Mouse (Mus musculus) gastrocnemius, postnatal 10 days (tissue): Measurements from ENCODE around the gene Arpc4. TPM values are rescaled to one million over a fixed set of nuclear protein-coding genes. Genes with fewer than 3 reads are reported as not detected.
A peak's percentile ranks its signal among the peaks of the same experiment; 100 is the strongest.

ENCODE experiments used
- DNase-seq: peaks from one replicate; pipeline ENCODE4 v3.0.0; 2021; ENCODE audit warnings: mixed read lengths
- total RNA-seq, 2 experiments: library from RNA; stranded (reverse); gene quantifications; 2 replicates each; pipeline ENCODE4 v1.2.3; 2021

Arpc4 gene
- total RNA-seq, 2 experiments from 2014 or later = 86.3 to 94.5 TPM

DNA sequence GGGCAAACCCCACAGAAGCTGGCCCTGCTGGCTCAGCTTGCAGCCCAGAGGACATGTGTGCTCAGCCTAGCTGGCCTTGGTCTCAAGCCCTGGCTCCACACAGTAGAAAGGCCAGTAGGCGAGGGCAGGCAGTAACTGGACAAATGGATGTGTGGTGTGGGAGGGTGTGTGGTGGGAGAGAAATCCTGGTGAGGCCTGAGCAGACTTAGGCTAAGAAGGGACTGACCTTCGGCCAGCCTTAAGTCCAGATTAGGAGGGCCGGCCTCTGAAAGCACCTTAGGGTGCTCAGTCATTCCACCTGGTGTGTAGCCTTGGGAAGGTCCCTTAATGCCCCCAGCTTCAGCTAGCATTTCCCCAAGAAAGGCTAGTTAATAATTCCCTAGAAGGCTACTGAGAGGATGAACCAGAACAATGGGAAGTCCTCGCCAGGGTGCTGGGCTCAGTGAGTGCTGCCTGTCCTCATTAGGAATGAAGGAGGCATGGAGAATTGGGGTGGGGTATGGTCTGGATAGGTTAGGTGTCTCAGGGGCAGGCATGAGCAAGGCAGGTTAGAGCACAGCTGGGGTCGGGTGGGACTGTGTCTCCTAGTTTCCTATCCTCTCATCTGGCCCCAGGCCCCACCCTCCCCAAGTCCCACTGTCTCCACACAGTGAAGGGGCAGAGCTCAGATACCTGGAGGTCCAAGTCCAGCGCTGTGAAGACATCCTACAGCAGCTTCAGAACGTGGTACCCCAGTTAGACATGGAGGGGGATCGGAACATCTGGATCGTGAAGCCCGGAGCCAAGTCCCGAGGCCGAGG, 26.9 kb downstream of the Arpc4 start:
- DNase-seq = no peak

DNA sequence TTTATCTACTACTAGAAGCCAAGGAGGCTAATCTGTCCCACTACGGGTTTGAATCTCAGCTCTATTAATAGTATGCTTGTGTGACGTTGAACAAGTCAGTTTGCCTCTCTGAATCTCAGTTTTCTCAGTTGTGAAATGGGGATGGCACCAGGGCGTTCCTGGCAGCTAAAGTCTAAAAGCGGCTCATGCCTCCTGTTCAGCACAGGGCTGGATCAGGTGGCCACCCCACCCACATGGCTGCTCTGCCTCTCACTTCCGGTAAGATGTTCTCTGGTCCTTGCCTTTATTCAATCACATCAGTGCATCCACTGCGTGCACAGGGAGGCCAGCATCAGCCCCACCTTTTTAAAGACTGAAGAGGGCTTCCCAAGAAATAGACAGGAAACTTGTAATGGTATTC, 27.6 kb downstream of the Arpc4 start:
- DNase-seq = no peak

DNA sequence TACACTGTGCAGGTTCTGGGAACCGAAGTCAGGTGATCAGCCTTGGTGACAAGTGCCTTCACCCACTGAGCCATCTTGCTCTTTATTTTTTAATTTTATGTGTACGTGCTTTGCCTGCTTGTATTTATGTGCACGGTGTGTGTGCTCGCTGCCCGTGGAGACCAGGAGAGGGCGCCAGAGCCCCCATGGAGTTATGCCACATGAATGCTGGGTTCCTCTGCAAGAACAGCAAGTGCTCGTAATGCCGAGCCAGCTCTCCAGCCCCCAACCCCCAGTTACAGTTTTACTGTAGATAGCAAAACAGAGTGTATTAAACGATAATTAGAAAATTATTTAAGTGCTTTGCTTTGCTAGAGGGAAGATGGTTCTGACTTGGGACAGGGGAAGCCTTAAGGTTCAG, 28.8 kb downstream of the Arpc4 start:
- no peak for DNase-seq

DNA sequence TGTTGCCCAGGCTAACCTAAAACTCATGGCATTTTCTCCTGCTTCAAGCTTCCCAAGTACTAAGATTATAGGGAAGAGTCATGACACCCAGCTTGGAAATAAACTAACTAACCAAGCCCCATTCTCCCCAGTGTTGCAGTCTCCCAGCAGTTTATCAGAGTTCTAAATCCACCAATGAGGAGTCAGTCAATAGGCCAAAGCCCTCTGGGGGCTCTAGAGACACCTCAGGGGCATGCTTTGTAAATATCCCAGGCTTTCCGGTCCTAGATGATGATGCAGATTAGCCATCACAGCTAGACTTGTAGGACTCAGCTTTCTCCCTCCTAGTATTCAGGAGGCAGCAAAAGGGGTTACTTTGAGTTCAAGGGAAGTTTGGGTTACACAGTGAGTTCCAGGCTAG, 32.1 kb downstream of the Arpc4 start:
- DNase-seq = no peak

DNA sequence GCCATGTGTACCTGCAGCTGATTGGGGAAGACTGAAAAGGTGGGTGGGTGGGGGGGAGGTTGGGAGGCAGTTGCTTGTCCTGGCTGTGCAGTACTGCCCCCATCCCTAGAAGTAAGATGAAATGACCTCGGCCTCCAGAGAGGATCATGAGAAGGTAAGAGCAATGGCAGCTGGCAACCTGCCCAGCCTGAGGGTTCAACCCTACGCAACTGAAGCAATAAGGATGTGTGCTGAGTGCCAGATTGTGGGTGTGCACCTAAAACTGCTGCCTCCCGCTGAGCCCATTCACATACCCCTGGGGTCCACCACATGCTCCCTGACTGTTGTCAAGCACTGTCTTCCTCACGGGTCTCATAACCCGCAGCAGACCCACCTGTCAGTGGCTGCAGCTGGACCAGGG, 38.5 kb downstream of the Arpc4 start:
- DNase-seq = no peak

DNA sequence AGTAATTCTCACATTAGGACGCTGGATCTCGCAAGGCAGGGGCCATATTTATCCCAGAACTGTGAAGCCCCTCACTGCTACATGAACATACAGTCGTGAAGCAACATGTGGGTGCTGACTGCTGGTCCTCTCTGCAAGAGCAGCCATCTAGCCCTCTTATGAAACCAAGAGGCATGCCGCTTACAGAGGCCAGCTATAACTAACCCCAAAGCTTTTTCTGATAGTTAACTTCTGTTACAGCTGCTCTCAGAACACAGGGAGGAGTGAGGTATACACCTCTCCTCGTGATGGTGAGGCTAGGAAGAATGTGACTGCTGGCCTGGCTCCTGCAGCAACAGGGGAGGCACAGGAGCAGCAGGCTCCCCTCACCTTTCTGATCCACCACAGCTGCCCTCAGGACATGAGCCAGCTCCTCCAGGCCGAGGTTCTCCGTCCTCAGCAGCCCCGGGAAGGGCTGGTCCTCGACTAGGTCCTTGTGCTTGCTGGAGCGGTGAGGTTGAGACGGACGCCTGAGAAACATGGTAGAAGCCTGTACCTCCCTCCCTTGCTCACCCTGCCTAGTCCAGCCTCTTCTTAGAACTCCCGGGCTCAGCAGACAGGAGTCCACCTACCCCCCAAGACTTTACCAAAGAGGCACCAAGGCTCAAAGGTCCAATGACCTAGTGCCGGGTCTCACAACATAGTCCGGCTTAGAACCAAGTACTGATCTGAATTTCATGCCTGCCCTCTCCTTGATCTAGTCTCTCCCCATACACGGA, 40.7 kb downstream of the Arpc4 start:
- peak; percentile 31 for DNase-seq

DNA sequence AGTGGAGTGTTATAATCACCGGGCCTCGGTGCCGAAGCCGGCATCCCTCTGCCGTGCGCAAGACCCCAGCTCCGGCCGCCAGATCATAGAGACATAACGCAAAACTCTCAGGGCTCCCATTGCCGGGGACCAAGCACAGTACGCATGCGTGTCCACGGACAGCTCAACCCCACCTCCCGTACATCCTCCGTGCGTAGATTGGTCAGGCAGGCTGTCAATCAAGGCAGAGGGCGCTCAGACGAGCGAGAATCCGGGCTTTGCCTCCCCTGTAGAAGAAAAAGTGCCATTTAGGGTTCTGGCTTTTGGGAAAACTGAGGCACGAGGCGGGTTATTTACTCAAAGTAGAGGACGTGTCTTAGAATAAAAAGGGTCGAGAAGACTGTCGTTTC, 41.3 kb downstream of the Arpc4 start, which contains the start of gene Rpusd3:
Gene Rpusd3, minus strand, starts transcription at position 142 of the 389 bp plus-strand sequence.
- peak; percentile 100 for DNase-seq

DNA sequence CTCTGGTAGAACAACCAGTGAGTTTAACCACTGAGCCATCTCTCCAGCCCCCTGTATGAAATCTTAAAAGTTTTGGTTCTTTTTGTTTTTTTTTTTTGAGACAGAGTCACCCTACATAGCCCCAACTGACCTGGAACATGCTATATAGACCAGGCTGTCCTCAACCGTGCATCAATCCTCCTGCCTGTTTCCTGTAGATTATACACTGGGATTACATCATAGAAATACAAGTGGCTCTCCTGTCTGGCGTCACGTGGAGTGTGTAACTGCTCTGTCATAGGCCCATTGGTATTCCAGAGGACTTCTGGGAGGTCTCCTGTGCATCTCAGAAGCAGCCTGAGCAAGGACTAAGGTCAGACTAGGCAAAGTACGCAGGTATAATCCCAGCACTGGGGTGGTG, 45.1 kb downstream of the Arpc4 start:
- DNase-seq = no peak

DNA sequence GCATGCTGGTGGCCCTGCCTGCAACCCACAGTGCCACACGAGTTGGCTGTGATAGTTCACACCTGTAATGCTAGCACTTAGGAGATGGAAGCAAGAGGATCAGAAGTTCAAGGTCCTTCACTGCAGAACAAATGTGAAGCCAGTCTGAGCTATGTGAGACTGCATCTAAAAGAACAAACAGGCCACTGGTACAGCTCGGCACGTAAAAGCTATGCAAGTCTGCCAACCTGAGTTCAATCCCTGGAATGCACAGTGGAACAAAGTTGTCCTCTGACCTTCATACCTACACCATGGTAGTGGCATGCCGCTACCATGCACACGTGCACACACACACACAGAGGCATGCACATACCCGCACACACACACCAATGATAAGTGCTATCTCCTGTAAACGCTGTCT, 46.3 kb downstream of the Arpc4 start:
- DNase-seq = no peak

DNA sequence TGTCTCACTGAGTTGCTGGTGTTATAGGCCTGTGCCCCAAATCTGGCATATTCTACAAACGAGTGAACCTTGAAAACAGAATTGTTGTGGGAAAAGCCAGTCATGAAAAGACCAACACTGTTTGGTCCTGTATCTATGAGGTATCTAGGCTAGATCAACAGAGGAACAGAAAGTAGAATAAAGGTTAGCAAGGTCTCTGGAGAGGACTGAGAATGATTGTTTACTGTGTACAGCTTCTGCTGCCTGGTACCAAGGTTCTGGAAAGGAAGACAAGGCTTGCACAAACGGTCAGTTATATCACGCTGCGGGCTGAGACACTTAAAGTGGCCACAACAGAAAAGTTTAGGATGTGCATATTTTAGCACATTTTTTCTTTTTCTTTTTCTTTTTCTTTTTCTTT, 48.8 kb downstream of the Arpc4 start:
- no peak for DNase-seq

DNA sequence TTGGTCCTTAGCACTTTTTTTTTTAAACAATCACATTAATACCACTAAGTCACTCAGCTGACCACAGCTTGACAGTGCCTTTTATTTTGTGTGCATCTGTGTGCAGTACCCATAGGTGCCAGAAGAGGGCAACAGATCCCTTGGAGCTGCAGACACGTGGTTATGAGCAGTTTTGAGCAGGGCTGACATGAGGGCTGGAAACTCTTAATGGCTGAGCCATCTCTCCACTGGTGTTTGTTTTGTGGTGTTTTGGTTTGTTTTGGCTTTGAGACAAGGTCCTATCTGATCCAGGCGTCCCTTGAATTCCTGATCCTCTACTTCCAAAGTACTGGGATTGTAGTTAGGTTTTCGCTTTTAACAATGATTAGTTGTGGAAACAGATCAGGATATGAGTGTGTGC, 49.5 kb downstream of the Arpc4 start:
- DNase-seq = peak; percentile 45

DNA sequence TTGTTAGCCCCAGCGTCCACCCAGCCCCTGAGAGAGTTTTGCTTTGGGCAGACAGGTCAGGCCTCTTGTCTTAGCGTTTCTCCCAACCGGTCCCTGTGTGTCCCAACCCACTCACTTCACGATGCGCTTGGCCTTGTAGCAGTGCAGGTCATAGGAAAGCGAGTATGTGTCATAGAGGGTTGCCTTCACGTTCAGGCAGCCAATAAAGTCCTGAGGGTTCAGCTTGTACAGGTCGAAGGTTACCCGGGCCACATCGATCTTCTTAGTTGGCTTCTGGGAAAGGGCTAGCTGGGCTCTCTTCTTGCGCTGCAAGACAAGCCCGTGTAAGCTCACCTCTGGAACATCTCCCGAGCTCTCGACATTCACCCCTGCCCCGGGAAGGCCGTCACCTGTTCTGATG, 50.1 kb downstream of the Arpc4 start:
- DNase-seq = no peak

DNA sequence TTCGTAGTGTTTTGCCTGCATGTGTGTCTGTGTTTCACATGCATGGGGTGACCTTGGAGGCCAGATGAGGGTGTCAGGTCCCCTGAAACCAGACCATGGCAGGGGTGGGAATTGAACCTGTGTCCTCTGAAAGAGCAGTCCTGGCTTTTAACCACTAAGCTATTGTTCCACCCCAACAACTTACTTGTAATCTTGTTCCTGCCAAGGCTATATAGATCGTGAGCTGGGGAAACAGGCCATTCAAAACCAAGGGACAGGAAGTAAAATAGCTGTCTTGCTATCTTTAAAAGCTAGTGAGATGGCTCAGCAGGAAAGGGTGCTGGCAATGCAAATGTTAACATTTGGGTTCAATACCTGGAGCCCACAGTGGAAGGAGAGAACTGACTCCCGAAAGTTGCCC, 52.0 kb downstream of the Arpc4 start:
- no peak for DNase-seq

DNA sequence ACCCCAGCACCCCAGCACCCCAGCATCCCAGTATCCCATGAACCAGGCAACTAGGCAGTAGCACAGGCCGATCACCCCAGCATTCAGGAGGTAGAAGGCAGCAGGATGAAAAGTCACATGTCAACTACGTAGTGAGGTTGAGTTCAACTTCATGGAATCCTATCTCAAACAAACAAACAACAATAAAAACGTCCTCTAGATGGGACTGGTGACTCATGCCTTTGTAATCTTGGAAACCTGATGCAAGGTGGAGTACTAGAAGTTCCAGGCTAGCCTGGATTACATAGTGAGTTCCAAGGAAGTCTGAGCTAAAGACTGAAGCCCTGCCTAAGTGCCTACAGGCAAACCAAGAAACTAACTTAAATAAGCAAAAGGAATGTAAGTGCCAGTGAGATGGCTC, 52.9 kb downstream of the Arpc4 start:
- no peak for DNase-seq

DNA sequence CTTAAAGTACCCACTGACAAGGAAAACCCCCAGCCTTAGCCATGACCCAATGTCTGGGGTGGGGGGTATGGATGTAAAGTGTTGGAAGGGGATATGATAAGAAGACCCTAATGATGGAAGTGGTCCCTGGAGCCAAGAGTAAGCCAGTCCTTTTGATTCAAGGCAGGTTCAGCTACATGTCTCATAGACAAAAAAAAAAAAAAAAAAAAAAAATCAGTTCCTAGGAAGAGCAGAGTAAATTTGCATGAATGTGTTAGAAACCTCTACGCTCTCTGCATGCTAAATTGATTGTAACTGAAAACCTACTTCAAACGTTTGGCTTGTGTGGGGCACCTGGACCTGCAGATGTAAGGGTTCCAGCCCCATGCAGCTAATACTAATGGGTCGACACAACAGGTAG, 53.9 kb downstream of the Arpc4 start:
- DNase-seq = no peak

DNA sequence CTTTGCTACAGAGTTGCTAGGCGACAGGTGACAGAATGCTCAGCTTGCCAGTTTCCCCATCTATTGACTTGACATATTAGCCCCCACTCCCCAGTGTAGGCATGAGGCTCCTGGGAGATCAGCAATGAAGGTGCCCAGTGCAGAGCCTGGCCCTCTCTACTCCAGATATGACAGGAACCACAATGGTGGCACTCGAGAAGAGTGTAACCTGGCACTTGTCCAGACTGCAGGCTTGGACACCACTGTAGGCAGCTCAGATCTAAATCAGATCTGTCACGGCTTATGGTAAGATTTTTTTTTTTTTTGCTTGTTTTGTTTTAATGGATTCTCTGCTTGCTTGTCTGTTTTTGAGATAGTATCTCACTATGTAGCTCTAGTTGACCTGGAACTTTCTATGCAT, 55.7 kb downstream of the Arpc4 start:
- no peak for DNase-seq

DNA sequence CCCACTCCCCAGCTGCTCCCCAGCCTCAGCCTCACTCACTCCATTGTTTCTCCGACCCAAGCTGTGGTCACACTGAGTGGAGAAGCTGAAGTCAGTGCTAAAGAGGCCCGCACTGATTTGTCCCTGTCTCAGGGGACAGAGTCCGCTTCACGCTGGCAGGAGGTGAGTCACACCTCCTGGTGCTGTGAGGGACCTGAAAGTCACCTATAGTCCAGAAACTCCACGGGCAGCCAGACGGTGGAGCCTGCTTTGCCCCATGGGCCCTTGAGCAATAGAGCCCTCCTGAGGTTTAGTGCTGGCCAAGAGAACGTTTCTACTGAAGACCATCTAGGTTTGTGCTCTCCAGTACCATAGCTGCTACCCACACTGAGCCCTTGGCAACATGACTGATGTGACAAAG, 56.8 kb downstream of the Arpc4 start:
- no peak for DNase-seq

DNA sequence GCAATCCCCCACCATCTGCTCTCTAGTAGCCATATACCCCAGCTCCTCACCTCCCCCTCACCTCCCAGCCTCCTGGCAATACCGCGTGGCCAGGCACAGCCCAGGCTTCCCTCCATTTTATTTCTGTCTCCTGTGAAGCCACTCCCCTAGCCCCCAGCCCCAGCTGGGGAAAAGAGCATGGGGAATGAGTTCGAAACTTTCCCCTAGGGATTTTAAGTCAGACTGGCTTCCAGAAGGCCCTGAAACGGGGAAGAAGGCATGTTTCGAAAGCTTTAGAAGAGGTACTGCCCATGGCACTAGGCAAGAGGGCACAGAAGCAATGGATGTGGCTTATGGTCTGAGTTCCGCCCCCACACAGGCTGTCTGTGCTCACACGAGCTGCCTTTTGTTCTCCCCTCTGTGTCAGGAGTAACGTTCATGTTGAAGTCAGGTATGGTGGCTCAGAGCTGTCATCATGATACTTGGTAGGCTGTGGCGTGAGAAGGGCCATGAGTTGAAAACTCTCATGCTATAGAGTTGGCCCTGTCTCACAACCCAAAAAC, 57.8 kb downstream of the Arpc4 start, which contains the start of gene Cidec:
Gene Cidec, minus strand, starts transcription at position 97 of the 542 bp plus-strand sequence.
- no peak for DNase-seq

DNA sequence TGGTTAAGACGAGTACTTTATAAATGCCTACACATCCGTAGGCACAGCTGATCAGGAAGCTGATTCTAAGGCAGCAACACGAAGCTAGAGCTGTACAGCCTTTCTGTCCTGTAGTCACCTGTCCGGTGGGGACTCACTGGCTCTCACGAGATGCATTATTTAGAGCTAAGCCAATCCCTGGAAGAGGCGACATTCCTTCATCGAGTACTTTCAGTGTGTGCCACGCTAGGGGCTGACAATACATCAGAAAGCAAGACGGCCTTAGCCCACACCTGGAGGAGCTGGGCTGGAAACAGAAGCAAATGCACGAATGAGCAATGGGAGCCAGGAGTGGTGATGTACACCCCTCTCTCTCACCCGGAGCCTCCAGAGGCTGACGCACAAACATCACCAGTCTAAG, 59.2 kb downstream of the Arpc4 start:
- DNase-seq = no peak

DNA sequence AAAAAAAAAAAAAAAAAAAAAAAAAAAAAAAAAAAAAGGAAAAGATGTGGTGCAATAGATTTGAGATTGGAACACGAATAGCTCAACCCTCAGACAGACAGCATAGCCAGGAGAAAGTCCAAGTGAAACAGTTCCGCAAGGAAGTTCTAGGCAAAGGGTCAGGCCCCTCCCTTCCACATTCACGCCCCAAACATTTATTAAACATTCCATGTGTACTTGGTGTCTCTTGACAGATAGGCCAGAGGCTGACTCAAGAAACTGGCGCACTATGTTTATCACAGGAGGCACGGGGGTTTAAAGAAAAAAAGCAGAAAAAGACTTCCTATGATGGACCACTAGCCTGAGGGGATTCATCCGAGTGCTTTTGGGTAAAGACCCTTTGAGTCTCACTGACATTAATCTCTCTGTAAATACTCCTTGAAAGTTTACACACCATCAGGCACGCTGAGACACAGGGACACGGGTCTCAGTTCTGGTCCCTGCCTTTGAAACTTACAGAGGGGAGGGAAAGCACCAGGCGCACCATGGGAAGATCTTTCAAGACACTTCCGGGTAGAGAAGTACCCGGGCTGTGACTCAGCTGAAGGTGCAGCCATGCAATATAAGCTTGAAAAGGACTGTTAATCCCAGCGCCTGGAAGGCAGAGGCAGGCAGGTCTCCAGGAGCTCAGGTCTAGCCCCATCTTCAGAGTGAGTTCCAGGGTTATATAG, 61.0 kb downstream of the Arpc4 start:
- no peak for DNase-seq
